Mouse (Mus musculus) adrenal gland, adult 18-20 months (tissue): ENCODE data around the gene Fam163a. TPM values are rescaled to one million over a fixed set of nuclear protein-coding genes. Genes with fewer than 3 reads are reported as not detected.

Source experiments
- DNase-seq, 2 experiments: peaks; one replicate each; pipeline ENCODE4 v3.0.0; 2021 to 2022; ENCODE audit warnings: low spot score in 2 of 2
- total RNA-seq, 2 experiments: library from RNA; stranded (reverse); gene quantifications; 1 replicate in 1 of 2; 2 replicates in 1 of 2; pipeline ENCODE4 v1.2.3; 2021

The Fam163a gene
- total RNA-seq, 2 experiments from 2014 or later: 8.0 to 10.7 TPM

DNA sequence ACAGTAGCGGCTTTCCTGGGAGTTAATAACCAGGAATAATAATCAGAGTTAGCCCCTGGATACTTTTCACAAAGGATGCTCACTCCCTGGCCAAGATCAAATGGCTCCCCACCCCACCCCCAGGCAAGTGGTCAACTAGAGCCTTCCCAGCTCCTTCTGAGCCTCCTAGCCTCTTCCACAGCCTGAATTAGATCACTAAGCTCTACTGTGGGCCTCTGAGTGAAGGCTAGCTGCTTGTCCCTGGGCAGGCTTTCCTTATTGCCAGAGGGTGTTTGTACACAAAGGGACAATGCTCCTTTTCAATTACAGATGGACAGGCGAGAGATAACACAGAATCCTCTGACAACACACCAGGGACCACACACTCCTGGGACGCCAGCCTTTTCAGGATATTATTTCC, 2.2 kb downstream of the Fam163a start:
- DNase-seq: no peak

DNA sequence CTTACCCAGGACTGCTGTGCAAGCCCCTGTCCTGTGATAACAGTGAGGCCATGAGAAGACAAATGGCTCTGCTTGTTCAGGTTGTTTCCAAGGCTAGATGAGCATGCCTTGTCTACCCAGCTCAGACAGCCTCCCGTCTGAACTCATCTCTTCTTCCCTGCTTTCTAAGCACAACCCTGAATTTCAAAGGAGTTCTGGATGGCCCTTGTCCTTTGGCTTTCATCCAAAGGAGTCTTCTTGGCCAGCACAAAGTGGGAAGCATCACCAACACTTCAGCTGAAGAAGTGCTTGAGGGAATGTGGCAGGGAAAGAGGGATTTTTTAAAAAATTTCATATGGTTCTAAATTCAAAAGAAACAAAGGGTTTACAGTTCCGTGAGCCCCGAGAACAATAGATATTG, 3.8 kb downstream of the Fam163a start:
- no peak for DNase-seq

DNA sequence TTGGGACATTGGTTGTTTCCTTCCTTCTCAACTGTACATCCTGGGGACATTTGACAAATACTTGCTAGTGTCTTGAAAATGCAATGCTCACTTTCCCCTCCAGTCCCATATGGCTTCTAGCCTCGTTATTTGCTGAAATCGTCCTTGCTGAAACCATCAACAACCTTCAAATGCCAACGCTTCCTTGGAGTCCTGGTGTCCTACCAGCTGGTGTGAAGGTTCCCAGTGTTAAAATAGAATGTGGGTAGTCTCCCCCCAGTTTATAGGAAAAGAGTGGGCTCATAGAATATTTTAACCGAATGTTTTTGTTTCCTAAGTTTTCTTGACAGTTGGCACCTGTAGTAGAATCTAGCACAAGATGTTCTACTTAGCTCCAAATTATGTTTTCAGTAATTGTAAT, 7.2 kb downstream of the Fam163a start:
- DNase-seq: no peak

DNA sequence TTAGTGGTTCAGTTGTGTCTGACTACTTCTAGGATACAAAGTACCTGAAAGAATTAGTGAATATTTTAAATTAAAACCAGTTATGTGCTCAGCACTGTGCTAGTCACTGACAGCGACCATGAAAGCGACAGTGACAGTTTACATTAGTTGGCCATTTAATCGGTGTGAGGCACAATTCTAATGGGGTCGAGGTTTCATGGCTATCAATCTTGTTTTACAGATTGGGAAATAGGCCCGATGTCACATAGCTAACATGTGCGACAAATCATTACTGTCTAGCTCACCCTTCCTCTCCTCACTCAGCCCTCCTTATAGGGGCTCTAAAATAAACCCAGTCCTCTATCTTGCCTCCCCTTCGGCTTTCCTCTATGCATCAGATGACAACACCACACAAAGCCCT, 11.5 kb downstream of the Fam163a start:
- DNase-seq: no peak

DNA sequence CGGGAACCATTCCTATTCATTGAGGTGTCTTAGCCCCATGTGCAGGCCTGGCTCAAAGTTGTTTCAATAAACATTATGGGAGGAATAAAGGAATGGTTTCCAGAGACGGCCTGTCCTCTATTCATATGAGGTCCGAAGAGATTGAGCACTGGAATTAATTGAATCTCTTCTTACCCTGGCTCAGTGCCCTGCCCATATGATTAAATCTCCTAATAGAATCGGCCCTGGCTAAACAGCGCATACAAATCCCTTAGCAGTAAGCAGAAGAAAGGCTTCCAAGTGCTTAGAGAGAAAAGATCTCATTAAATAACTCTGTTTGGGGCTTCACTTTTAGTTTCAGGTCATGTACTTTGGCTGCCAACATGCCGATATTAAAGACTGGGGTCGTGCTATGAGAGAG, 12.0 kb downstream of the Fam163a start:
- DNase-seq: no peak

DNA sequence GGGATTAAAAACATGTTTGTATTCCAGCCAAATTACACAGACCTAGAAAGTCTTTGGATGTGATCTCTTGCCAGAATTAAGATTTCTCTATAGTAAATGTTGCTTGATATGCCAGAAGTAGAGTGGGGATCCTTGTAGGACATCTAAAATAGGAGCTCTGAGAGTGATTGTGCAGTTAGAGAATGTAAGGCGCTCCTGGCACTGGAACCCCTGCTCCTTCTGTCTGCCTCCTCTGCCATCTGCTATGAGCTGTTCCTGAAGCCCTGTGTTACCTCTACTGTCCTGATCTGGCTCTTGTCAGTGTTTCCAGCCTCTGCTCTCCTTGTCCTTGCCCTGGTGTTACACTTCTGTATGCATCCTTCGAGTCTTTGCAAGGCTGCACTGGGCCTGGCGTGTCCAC, 18.2 kb downstream of the Fam163a start:
- DNase-seq: no peak

DNA sequence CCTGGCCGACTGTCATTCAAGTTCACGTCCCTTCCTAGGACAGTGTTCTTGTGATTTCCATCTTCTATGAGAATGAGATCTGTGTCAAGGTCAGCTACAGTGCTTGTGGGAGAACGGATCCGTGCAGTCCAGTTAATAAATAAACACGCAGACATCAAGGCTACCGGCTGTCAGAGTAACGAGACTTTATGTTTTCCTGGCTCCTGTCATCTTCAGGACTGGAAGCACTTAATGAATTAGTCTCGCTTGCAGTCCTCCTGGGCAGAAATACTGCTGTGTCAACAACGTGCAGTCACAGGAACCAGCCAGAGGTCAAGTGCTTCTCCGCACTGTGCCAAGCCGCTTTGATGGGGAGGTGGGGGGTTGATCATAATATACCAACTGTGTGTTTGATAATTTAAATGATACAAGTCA, 20.7 kb downstream of the Fam163a start:
- peak in 1 of 2 experiments; percentile 29 for DNase-seq

DNA sequence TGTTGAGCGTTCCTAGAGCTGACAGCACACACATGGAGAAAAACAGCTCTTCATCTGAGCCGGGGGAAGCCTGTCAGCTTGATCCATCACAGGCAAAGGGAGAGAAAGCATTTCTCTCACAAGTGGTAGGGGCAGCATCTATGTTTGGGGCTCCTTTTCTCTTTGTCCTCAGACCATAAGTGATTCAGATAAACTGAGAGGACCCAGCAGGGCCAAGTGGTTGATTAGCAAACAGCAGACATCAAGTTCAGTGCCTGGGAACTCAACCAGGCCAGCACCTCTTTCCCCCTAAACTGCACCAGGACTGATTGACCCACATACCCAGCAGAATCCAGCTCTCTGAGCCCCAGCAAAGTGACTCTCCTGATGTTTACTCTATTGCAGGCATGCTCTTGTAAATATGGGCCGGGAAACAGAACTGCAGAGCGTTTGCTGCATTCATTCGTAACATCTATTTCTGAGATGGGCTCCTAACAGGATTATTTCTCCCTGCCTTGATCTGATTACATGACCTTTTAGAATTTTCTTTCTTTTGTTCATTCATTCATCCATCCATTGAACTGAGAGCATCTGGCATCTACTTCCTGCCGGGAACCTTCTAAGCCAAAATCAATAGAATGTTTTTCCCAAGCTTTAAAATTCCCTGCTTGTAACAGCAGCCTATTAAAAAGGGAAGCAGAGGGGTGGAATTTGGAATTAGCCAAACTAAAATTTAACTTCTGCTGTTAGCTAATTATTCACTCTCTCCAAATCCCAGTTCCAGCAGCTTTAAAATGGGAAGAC, 21.5 kb downstream of the Fam163a start:
- DNase-seq: no peak

DNA sequence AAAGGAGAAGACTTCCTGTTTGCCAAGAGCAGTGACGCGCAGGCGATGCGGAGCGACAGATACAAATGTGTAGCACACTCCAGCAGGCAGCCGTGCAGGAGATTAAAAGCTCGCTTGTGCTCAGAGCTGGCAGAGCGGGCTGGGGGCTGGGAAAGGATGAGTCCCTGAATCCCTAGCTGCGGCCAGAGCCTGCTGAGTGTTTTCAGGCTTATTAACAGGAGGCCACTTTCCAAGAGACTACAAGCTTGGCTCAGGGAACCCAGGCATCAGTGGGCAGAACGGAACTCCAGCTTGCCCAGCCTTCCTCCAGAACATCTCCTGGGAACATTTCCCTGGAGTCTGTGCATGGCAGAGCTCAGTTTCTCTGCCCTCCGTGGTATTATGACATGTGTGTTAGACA, 25.0 kb downstream of the Fam163a start:
- DNase-seq: no peak

DNA sequence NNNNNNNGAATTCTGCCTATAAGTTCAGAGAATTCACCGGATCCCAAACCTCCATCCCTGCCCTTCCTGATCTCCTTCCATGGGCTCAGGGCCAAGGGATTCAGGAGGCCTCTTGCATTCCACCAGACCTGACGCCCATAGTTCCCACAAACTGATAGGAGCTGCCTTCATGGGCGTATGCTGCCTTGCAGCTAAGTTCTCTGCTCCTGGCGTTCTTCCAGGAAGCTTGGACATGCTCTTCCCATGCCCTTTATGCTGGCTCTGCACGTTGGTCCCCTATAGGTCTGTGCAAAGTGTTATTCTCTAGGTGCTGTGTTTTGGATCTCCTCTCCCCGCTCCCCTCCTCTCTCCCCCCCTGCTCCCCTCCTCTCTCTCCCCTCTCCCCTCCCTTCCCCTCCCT, 36.1 kb downstream of the Fam163a start:
- no peak for DNase-seq

DNA sequence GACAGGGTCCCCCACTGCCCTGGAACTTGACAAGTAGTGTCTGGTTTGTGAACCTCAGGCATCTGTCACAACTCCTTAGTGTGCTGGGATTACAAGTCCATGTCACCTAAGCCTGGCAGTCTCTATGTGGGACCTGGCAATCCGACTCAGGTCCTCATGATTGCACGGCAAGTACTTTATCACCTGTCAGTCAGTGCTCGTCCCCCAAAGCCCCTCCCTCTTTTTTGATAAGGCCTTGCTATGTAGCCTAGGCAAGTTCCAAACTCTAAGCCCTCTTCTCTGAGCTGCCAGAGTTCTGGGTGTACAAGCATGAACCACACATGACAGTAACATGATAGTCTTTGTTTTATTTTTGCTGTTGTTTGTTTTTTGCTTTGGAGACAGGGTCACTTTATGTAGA, 88.1 kb downstream of the Fam163a start:
- DNase-seq: no peak

DNA sequence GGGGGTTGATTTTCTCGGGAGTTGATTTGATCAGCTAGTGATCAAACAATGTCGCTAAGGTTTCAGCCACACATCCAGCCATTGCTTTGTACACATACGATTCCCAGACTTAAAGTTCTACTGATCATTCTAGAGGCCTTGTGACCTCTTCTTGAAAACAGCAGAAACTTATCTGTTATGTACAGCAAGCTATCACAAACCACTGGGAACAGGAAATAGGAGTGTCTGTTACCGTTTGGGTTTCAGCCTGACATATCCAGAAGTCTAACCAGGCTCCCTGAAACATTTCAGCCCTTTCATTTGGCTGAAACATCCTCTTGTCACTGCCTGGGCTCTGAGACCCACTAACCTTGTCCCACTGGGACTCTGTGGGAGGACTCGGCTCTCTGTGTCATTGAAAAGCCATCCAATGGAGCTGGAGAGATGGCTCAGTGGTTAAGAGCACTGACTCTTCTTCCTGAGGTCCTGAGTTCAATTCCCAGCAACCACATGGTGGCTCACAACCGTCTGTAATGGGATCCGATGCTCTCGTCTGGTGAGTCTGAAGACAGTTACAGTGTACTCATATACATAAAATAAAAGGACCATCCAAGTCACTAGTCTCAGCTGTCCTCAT, 90.8 kb downstream of the Fam163a start:
- no peak for DNase-seq

DNA sequence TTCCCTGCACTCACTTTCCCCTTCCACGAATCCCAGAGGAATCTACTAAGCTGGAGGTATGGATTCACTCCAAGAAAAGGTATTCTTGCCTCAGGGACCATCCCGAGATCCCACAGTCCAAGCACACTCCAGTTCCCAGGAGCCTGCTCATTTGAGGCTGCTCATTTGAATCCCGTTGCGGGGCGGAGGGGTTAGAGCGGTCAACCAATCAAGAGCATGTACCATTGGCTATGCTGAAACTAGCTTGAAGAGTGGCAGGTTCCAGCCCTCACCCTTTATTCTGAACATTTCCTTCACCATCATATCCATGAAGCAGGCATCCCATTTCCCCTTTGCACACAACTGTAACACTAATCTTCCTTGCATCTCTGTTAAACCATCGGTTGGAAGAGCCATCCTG, 92.7 kb downstream of the Fam163a start:
- no peak for DNase-seq

DNA sequence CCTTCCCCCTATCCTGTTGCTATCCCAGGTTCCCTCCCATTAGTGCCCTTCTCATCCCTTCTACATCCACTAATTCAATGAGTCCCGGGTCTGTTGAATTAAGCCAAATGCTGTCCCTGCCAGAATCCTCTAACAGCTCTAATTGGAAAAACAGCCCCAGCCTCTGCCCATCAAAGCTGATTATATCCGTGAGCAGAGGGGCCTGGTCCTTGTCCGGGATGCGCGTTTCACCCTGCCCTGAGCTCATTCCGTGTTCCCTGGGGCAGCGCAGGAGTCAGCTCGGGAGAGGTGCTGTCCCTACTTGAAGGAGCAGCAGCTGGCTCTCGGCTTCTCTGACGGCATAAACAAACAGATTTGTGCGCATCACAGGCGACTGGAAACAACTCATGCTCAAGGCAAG, 93.1 kb downstream of the Fam163a start:
- no peak for DNase-seq

DNA sequence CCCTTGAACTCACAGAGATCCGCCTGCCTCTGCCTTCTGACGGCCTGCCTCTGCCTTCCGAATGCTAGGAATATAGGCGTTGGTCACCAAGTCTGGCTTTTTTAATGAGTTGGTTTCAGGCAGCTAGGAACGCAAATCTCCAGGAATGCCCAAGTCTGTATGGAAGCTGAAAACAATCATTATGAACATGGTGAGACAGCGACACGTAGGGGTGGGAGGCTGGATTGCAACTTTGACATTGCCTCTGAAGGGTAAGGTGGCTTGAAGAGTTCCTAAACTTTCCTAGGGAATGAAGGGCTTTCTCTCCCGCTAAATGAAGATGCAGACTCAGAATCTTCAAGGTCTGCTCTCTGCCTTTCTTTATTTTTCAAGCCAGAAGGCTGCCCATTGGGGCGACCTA, 93.7 kb downstream of the Fam163a start:
- DNase-seq: no peak

DNA sequence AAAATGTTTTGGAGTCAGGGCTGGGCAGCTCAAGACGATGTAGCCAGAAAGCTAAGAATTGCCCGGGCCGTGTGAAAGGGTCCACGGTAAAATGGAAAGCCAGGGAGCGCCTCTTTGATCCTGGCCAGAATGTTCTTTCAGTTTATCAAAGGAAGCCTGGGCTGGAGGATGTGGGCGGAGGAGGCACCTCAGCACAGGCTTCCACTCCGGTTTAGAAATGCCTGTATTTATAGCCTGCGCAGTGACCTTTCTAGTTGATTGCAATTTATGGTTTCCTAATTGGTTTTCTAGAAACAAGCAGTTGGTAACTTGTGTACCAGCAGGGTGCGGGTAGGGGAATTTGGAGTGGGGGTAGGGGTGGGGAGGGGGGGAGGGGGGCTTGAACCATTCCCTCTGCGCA, 96.4 kb downstream of the Fam163a start:
- no peak for DNase-seq

DNA sequence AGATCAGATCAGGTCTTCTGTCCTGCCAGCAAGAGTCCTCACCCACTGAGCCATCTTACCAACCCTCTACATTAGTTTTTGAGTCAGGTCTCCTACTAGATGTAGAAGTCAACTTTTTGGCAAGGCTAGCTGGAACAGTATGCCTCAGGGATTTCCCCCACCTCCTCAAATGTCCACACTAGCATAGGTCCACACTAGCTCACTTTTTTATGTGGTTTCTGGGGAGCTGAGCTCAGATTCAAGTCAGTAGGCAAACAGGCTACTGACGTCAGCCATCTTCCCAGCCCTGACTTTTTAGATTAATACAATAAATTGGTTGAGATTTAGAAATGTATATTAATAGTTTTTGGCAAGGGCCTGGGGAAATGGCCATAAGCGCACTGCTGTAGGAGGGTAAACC, 97.4 kb downstream of the Fam163a start:
- no peak for DNase-seq

DNA sequence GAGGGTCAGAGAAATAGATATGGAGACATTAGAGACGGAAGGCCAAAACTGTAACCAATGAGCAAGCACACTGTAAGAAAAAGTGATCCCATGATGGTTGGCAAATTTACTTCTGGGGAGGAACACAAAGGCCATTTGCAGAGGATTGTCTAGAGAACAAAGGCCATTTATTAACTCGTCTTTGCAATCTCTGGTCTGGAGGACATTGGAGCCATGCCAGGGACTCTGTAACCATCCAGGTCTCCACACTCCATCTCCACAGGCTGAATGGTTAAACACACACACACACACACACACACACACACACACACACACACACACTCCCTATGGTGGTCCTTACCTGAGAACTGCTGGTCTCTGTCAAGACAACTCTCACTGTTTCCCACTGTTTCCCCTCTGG, 99.4 kb downstream of the Fam163a start:
- no peak for DNase-seq

DNA sequence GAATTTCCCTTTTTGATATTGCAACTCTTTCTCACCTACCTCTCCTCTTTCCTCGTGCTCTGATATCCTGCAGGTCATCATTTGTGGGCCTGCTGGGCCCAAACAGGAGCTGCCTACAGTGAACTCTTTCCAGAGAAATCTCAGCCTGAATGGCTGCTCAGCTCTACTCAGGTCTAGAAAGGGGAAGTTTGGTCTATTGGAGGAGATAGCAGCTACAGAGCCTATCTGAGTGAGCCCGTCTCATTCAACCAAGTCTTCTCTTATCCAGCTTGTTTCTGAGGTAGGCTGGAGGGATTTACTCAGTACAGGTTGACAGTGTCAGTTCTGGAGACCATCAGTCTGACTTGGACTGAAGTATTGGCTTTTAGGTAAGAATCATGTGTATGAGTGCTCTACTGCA, 101.1 kb downstream of the Fam163a start:
- DNase-seq: no peak

DNA sequence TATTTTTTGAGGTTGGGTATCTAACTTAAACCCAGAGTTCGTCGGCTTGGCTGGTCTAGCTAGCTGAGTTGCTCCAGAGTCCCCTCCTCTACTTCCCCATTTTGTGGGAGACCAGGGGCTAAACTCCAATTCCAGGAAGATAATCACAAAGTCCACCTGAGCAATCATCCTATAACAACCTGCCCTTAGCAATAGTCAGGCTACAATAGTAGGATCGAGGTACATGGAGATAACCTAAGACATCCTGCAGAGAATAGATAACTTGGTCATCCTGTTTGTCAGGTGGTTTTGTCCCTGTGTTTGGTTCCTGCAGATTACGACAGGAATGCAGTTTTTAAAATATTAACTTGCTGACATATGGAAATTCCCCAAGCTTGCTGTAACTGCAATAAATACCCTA, 113.0 kb downstream of the Fam163a start:
- DNase-seq: no peak

DNA sequence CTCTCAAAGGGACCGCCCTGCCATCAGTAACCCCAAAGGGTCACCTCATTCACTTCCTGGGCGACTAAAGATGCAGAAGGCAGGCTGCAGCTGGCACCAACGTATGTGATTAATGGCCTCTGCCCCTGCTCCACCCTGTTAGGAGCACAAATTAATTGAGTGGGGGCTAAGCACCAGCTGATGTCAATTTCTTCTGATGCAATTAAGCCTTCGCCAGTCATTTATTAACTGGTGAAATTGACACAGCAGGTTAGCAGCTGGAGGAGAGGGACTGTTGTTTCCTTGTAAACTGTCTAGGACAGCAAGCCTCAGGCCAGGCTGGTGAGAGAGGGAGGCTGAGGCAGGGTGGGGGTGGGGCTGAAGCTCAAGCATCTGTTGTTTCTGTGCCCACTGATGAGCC, 114.8 kb downstream of the Fam163a start:
- no peak for DNase-seq

DNA sequence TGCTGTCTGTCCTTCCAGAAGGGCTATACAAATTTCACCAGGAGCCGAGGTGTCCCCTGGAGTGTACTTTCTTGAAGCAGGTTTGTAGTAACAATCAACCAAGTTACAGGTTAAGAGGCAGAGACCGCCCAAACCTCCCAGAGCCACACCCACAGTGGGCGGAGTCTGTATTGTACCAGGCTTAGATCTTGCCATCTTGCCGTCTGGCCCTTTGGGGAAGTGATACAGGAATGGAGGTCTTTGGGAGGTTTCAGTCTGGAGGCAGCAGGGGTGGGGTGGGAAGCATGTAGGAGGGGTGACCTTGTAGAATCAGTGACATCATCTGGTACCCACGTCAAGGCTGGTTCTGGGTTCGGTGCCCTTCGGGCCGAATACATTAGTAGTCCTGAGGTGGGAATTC, 115.3 kb downstream of the Fam163a start:
- DNase-seq: no peak

DNA sequence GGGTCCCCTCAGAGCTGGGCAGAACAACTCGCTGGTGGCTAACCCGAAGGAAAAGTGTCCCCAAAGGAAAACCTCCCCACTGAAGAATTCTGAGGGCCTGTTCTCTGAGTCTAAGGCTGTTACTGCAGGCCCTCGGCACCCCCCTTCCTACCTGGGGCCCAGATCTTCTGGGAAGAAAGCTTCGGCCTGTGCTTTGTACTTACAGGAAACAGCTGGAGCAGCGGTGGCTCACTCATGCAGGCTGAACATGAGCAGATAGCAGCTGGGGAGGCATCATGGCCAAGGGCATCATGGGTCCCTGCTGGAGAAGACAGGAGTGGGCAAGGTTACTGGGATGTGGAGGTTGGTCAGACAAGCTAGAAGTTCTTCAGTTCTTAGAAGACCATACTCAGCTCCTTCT, 117.2 kb downstream of the Fam163a start:
- no peak for DNase-seq
